Mouse (Mus musculus): ENCODE results near the gene Myh11.

Gene Myh11

DNA sequence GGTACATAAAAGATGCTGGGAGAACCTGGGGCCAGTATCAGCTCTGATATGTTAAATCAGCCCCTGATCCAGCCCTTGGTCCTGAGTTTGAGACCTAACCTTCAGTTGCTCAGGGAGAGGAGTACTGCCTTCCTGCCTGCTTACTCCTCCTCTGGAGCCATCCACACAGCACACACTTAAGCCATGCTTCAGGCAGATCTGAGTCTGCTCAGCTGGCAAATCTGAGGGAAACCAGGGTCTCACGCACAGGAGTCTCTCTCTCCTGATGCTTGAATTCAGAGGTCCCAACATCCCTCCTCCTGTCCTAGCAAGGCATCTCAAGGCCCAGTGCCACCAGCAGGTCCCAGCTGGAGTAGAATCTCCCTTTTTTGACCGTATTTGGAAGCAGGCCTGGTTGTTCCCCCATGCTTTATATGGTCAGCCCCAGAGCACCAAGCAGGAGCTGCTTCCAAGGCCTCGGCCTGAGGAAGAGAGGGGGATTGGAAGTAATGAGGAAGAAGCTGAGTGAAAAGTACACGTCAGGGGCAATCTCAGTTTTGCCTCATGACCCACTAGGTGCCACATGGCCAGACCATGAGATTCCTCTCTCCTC lies 18.7 kb downstream of the Myh11 start:
- DNase-seq (ENCODE audit: extremely low spot score, low read depth, low spot score) = no peak

DNA sequence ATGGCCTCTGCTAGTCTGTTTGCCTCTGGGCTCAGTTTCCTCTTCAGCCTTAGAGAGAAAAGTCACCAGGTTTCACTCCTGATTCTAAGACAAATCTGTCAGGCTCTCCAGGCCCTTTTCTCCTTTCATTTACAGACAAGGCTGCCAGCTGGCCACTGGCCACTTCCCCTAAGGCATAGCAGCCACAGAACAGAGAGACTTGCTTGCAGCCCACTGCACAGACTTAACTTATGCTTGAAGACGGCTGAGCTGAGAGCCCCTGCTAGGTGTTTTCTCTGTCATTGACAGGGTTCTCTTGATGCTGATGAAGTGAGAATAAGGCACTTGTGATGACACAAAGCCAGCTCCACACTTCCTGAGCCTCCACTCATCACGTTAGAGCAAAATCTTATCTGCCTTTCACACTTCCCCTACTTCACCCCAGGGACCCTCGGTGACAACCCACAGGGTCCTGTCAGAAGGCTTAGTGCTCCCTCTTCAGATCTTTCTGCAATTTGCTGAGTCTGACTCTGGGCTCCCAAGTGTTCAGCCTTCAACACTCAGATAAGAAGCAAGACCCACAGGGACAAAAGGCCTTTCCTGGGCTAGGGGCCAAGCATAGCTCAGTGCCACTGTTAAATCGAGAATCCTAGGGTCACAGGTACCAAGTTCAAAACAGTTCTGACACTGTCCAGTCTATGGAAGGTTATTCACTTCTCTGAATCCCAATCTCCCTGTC lies 25.8 kb downstream of the Myh11 start:
- DNase-seq (ENCODE audit: extremely low spot score, low read depth, low spot score) = no peak

DNA sequence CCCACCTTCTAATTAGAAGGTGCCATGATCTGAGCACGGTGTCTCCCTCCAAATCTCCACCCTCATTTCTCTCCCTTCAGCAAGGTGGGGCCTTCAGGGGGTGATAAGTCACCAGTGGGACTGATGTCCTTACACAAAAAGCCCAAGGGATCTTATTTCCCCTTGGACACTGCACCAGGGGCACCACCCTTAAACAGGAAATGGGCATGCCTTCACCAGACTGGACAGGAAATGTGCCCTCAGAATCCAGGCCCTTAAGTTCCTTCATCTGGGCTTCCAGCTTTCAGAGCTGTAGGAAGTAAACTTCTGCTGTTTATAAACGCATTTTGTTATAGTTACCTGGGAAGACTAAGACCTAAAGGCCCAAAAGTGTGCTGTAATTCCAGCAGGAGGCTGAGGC lies 26.7 kb downstream of the Myh11 start:
- no peak for DNase-seq (ENCODE audit: extremely low spot score, low read depth, low spot score)

DNA sequence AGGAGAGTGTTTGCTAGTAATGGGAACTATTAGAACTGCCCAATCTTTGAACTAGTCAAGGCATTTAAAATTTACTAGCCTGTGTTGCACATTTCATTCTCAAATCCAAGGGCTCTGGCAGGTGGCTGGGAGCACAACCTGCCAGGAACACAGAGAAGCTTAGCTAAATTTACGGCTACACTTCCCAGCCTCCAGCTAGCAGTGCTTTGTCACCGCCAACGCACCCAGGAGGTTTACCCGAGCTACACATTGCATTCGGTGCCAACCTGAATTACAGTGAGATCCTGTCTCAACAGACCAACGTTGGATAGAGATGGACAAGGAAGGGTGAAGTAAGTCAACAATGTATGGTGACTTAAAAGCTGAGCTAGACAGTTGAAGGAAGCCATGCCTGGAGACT lies 27.9 kb downstream of the Myh11 start:
- no peak for DNase-seq (ENCODE audit: extremely low spot score, low read depth, low spot score)

DNA sequence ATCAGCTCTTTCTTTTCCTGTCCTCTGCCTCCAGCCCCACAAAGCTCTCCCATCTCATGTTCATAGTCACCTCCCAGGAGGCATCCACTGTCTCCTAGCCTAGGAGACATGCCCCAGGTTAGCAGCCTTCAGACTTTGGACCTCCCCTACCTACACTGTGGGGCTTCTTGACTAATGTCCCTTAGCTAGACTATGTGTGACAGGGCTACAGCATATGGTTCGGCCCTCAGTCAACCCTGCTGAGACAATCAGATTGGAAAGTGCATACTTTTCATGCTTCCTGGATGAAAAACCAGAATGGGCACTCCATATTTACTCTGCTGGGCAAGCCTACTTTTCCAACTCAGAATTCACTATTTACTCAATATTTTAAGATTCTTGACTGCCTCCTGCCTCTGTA lies 28.8 kb downstream of the Myh11 start:
- no peak for DNase-seq (ENCODE audit: extremely low spot score, low read depth, low spot score)

DNA sequence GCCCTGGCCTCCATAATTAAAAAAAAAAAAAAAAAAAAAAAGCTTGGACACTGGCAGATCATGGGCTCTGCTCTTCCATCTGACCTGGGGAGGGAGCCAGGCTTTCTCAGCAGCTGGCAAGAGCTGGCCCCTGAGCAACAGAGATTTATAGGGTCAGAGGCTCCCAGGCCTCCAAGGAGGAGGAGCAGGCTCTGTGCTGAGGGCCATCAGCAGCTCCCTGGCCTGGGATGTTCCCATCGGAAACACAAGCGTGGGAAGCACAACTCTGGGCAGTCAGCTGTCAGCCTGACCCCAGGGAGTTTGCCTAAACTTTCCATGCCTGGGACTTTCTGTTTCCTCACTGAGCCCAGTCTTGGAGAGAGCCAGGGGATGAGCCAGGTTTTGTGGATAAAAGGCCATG lies 32.3 kb downstream of the Myh11 start:
- no peak for DNase-seq (ENCODE audit: extremely low spot score, low read depth, low spot score)

DNA sequence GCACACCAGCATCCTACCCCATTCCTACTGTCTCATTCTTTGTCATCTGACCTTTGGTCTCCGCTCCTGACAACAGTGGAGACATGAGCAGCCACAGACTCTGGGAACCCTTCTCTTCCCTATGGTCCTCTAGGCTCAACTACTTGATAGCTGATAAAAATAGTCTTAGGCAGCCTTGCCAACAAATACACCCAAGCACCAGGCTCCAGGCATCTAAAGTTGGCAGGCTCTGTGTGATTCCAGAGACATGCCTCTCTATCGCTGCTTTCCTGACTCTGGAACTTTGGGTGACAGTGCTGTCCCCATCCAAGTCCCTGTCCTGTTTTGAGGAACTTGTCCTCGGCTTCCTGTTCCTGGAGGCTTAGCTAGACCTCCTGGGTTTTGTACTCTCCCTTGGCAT lies 37.6 kb downstream of the Myh11 start:
- DNase-seq (ENCODE audit: extremely low spot score, low read depth, low spot score) = no peak

DNA sequence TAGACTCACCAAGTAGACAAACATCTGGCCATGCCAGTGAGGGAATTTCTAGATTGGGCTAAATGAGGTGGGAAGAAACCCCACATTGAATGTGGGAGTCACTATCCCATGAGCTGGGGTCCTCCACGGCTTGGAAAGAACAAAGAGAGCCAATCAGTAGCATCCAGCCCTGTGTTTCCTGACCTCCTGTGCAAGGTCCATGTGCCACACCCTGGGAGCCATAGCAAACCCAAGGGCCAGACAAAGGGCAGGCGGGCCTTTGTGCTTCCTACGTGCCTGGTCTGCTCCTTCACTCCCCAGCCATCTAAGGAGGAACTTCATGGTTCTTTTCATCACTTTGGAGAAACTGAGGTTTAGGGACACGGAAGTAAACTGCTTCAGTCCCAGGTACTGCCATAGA lies 38.3 kb downstream of the Myh11 start:
- DNase-seq (ENCODE audit: extremely low spot score, low read depth, low spot score) = no peak

DNA sequence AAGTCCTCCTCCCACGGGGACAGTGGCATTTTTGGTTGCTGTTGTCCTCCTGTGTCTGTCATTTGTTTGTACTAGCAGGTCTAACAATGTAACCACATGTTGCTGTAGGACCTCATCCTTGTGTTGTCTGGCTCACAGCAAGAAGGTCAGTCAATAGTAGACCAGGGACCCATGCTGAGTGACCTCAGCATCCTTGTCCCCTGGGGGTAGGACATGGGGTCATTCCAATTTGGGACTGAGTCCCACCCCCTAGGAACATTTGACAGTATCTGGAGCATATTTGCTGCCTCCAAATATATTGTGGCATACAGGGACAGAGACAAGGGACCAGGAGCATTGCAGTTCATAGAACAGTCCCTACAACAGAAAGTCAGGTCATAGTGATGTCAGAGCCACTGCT lies 41.3 kb downstream of the Myh11 start:
- no peak for DNase-seq (ENCODE audit: extremely low spot score, low read depth, low spot score)

DNA sequence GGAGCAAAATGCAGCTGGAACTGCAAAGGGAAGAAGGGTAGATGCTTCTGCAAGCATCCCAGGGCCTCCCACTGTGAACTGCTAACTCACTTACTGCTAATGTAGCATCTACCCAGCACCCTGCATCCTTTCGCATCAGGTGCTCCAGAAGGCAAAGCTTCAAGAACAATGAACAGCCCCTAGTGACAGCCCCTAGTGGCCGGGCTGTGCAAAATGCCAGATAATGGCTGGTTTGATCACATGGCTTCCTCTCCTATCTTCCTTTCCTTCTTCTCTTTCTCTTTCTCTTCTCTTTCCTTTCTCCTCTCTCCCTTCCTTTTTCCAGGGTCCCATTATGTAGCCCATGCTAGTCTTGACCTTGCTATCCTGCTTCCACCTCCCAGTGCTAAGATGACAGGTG lies 48.6 kb downstream of the Myh11 start:
- DNase-seq (ENCODE audit: extremely low spot score, low read depth, low spot score) = no peak

DNA sequence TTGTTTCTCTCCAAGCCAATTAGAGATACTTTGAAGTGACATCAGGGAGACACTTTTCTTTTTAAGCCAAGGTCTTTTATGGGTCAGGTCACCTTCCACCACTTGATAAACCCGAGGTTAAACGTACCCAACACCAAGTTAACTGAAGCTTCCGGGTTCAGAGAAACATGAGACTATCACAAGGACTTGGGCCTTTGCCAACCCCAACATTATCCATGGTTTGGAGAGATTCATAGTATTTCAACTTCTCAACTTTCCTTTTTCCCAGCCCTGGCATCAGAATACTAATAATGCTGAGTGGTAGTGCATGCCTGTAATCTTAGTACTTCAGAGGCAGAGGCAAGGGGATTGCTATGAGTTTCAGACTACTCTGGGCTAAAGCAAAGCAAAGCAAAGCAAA lies 49.1 kb downstream of the Myh11 start:
- no peak for DNase-seq (ENCODE audit: extremely low spot score, low read depth, low spot score)

DNA sequence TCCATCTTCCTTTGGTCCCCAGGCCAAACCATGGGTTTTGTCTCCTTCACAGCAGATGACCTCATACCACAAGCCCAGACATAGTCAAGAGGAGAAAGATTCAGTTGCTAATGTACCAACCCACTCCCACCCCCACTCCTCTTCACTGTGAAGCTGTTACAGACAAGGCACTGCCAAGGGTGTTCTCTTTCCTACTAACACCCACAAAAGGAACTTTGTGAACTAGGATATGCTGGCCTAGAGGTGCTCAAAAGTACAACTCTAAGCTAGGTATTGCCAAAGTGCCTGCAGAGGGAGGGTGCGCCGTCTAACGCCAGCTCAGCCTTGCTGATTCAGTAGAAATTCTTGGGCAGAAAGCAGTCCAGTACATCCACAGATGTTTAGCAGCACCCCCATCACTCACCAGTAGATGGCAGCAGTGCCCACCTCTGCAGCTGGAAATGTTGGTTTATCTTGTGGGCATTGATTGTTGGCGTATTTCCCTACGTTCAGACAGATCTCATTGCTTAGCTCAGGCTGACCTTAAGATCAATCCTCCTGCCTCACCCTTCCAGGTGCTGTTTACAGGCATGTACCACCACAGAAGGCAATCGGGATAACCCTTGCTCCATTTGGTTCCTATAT lies 54.0 kb downstream of the Myh11 start:
- DNase-seq (ENCODE audit: extremely low spot score, low read depth, low spot score) = peak; percentile 53

DNA sequence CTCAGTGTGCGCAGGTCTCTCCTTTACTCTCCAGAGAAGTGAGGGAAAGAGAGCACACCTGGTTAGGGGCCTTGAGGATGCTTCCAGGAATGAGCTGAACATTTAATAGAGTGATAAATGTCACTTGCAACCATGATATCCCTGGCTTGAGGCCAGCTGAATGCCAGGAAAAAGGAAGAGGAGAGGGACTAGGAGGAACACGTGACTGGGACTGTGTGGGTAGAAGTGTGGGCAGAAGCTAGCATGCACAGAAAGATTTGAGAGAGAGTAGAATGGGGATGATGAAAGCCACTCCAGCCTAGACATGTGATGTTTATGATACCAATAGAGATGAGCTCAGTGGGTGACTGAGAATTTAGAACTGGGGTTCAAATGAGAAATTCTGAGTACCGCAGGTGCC lies 76.0 kb downstream of the Myh11 start:
- DNase-seq (ENCODE audit: extremely low spot score, low read depth, low spot score) = no peak

DNA sequence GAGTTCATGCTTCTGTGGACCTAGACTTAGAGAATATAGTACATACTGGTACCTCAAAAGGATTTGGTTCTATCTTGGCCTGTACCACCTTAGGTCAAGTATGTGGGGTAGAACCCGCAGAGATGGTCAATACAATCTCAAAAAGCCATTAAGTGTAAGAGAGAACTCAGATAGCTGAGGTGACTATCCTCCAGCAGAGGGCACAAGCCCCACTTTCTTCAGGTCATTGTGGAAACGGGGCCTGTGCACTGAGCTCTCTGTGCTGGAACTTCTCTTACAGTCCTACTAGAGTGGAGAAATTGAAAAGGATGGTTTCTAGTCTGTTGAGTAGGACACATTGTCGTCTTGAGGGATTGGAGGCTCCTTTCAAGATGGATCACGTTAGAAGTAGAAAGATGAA lies 92.4 kb downstream of the Myh11 start:
- no peak for DNase-seq (ENCODE audit: extremely low spot score, low read depth, low spot score)

DNA sequence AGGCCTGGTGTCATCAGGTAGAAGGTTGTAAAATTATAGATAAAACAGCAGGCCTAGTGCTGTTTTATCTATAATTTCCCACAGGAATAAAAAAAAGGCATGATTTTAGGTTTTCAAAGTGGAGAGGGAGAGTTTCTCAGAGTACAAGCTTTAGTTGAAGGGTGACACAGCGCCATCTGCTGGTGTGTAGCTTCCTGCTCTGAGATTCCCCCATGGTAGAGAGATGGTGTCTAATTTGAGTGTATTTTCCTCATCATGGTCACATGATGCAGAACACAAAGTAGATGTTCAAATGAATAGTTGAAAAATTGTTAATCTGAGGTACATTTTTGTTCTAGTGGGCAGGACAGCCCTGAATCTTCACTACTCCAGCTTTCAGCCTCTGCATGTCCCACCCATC lies 95.7 kb downstream of the Myh11 start:
- peak; percentile 5 for DNase-seq (ENCODE audit: extremely low spot score, low read depth, low spot score)

DNA sequence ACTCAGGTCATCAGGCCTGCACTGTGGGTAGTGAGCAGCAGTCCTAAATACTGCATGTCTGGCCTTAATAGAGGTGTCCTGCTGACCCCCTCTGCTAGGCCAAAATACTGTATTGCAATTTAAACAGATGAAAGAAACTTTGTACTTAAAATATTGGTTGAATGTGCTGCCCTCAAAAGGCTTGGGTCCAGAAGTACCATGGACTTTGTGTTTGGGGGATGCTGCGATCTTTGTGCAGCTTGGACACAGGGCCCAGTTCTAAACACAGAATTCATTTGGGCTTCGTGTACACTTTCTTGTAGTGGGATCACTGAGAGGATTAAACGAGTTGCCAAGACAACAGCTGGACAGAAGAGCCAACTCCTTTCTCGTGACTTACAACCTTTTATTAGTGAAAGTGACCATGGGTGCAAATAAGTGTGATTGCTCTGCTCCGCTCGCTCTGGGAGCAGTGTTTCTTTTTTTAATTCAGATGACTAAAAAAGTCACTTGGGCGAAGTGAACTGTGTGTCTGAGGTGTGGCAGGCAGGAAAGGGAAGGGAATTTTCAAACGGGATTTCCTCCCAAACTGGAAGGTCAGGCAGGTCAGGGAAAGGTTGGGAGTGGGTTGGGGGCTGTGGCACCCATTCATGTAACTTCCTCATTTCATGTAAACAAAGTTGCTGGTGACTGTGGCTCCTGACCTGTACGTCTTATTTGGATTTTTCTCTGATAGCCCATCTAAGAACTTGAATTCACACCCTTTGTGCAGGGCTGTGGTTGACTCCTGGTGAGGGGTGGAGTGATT lies 96.8 kb downstream of the Myh11 start:
- no peak for DNase-seq (ENCODE audit: extremely low spot score, low read depth, low spot score)

DNA sequence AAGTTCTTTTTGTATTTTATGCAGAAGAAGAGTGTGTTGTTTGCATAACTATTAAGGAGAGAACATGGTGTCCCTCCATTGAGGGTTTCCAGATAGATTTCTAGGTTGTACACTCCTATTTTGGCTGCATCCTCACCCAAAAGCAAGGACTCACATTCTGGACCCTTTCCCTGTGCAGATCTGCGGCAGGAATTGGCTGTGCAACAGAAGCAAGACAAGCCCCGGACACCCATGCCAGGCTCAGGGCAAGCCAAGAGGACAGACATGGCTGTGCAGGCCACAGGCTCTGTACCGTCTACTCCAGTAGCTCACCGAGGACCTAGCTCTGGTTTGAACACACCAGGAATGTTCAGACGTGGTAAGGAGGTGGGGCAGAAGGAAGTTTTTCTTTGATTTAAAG lies 105.7 kb downstream of the Myh11 start:
- no peak for DNase-seq (ENCODE audit: extremely low spot score, low read depth, low spot score)

DNA sequence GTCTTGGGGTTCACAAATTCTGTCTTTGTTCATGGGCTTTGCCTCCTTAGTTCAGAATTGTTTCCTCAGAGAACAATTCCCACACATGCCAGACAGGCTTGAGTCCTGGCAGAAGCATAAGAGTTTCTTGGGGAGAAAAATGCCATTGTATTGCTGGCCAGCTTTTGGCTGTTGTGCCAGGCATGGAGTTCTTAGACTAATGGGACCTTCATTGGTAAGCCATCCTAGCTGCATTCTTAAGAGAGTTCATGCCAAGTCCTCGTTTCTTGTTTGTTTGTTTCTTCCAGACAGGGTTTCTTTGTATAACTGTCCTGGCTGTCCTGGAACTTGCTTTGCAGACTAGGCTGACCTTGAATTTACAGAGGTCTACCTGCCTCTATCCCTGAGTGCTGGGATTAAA lies 107.3 kb downstream of the Myh11 start:
- no peak for DNase-seq (ENCODE audit: extremely low spot score, low read depth, low spot score)

DNA sequence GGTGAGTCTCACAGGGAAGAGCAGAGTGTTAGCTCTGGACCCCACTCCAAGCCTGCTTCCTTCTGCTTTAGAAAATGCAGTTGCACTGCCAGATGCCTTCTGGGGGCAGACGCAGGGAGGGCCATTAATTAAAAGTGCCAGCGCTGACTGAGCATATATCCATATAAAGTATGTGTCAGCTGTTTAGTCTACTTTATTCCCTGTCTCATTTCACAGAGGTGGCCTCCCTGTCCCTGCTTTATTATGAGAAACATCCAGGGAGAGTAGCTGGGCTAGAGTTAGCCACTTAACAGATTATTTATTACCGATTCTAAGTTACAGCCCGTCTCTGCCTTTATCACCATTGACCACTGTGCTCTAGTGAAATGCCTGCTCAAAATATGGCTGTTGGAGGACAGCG lies 108.8 kb downstream of the Myh11 start:
- DNase-seq (ENCODE audit: extremely low spot score, low read depth, low spot score) = no peak

DNA sequence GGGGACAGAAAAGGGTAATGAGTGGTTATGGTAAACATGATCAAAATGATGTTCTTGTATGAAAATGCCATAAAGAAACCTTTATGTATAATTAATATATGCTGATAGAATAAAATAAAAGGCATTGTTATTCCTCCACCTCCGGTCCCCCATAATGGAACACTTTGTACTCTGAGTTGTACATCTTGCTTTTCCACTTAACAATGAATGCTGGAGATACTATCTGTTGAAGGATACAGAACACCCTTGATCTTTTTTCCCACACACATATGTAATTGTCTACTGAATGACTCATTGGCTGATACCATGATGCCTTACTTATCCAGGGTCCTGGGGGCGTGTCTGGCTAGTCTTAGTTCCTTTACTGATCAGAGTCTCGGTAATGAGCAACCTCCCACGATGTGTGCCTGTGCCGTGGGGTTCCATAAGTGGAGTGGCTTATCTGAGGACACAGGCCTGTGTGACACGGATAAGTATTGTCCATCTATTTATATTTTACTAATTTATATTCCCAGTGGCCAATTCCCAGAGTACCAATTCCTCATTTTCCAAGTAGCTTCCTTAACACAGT lies 110.9 kb downstream of the Myh11 start:
- DNase-seq (ENCODE audit: extremely low spot score, low read depth, low spot score) = no peak

DNA sequence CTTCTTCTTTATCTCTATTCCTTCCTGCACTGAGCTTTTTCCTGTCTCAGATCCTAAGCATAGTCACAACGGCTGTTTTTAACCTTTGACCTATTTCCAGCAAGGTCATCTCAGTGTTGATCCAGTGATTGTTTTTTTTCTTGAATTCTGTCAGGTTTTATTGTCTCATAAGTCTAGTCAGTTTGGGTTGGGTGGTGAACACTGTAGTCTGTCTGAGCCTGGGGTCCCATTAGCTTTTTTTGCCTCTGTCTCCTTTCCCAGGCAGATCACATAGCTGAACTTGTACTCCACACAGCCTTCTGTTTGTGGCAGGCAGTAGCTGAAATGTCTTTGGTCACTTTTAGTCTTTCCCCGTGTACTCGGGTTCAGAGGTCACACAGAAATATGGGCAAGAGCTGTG lies 113.1 kb downstream of the Myh11 start:
- no peak for DNase-seq (ENCODE audit: extremely low spot score, low read depth, low spot score)

DNA sequence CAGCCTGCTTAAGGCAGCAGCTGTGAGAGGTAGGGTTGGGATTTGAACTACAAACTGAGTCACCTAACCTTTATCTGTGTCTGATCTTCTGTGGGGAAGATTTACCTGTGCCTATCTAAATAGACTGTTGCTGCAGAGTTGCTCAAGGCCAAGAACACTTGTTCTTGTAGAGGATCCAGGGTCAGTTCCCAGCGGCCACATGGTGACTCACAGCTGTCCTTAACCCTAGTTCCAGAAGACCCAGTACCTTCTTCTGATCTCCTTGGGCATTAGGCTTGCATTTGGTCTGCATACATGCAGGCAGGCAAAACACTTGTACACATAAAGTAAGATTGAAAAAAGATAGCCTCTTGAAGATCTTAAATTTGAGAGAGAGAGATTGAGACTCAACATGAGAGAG lies 121.5 kb downstream of the Myh11 start:
- DNase-seq (ENCODE audit: extremely low spot score, low read depth, low spot score) = no peak

Measured in hindlimb bud, embryonic 11.5 days (tissue).